Mouse (Mus musculus): ENCODE data around the gene Olfr1145.

The Olfr1145 gene

DNA sequence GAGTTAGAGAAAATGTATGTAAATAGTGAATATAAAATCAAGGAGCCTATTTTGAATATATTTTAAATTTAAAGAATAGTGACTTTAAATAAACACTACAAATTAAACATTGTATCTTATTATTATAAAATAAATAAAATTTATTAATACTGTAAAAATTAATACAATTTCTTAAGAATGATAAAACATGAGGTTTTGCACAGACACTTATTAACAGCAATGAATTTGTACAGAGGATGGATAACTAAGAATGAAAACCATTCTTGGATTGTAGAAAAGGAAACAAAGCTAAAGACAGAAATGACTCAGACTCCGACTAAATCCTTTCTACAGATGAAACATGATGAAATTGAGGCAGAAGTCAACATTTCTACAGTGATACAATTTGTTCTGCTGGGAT is at the start of gene Olfr1145:
TSS of gene Olfr1145 (plus strand) at position 301 of the 400 bp plus-strand sequence.
- DNase-seq (ENCODE audit: low read depth) = no peak

DNA sequence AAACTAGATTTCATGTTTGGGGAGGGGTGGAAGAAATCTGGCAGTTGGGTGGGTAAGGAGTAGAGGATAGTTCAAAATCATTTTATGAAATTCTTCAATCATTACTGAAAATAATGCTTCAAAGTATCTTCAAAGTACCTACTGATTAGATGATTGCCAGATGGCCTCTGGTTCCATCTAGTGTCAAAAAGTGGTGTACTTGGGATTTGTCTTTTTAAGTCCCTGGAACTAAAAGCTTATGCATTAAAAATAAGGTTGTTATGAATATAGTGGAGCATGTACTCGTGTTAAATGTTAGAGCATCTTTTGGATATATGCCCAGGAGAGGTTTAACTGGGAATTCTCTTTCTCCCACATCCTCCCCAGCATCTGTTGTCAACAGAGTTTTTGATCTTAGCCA is 33.5 kb upstream of the Olfr1145 start:
- no peak for DNase-seq (ENCODE audit: low read depth)

DNA sequence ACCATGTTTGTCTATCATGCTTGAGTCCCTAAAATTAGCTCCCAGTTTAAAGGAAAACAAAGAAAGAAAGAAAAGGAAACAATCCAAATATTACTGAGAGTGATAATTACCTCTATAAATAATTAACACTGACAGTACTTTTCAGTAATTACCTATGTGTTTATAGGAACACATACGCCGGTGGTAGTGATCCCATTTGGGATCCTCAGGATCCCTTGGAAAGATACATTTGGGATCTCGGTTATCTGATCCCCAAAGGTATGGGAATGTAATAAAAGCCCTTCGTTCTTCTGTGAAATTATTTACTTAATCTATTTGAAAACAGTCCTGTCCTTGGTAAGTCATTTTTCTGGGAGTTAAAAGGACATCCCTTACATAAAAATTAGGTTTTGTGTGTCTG is 30.4 kb upstream of the Olfr1145 start, which contains the start of gene Olfr152:
TSS of gene Olfr152 (plus strand) at position 301 of the 400 bp plus-strand sequence.
- DNase-seq (ENCODE audit: low read depth) = no peak

- no peak for DNase-seq (ENCODE audit: low read depth)
Measured at GRCm38 (mm10) chr2:87800292-87800691, 9.3 kb upstream of the Olfr1145 start, which contains the start of gene Olfr1143. Gene Olfr1143, plus strand, starts transcription at chr2:87800592.

GRCm38 (mm10) chr2:87830233-87830632 is 20.6 kb downstream of the Olfr1145 start, which contains the start of gene Olfr1148:
Gene Olfr1148, plus strand, starts transcription at chr2:87830533.
- DNase-seq (ENCODE audit: low read depth) = no peak

DNA sequence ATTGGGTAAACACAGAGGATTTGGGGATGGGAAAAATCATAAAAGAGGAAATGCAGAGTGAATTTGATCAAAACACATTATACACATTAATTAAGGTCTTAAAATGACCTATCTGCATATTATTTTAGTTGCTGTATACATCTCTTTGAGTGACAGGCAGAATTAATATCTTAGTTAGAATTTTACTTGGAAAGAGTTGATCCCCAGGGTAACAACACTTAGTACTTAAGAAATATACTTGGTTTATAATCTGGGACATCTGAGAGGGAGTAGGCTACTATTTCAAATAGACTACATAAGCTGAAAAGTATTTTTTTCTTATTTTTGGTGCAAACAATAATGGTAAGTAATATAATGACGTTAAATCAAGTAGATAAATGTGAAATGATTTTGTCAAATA is 34.1 kb downstream of the Olfr1145 start, which contains the start of gene Olfr1150-ps1:
TSS of gene Olfr1150-ps1 (plus strand) at position 301 of the 400 bp plus-strand sequence.
- DNase-seq (ENCODE audit: low read depth) = no peak

GRCm38 (mm10) chr2:87855562-87855961 is 45.9 kb downstream of the Olfr1145 start, which contains the start of gene Olfr1151:
Gene Olfr1151, plus strand, starts transcription at chr2:87855862.
- no peak for DNase-seq (ENCODE audit: low read depth)
